Mouse (Mus musculus): Measurements from ENCODE around the gene Atp13a1. TPM values are rescaled to one million over a fixed set of nuclear protein-coding genes. Genes with fewer than 3 reads are reported as not detected.

Gene Atp13a1
- total and polyA plus RNA-seq, 3 experiments, result 36.6 to 53.3 (median 51.0) TPM

DNA sequence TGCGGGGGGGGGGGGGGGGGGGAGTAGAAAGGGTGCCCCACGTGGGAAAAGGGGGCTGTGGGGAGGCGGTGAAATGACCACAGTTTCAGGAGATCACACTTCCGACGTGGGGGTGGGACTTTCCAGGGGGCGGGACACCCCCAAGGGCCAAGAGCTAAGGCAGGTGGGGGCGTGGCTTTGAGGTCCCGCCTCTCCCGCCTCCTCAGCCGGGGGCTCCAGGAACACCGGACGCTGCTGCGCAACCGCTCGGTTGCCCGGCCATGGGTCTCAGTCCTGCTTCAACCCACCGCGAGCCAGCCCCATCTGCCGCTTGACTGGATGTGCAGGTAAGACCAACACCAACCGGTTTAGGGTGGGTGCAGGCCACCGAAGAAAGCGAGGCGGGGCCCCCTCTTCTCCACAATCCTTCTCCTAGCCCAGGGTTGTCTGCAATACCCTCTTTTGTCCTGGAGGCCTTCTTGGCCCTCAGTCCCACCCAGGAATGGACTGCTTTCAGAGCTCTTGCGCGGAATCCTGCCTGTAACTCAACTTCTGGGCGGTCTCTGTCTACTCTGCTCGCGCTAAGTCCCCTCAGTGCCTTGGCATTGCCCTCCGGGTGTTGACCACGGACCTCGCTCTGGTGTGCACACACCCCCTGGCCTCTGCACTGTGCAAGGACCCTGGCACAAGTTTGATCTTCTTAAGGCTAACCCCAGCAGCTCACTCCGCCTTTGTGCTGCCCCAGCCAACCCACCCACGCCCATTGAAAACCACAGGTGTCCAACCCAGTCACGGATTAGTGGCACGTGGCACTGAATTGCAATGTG lies 31.6 kb downstream of the Atp13a1 start, which contains the start of gene Lpar2 (continued):
- no peak for TF ChIP-seq ZKSCAN1 (IDR thresholded peaks at IDR 0.05; ENCODE audit: borderline replicate concordance, low read depth, low read length)
- TF ChIP-seq CHD1 (IDR thresholded peaks at IDR 0.05; ENCODE audit: low read depth, low read length), result no peak
- peak; percentile 68 for TF ChIP-seq MXI1 (IDR thresholded peaks at IDR 0.05; ENCODE audit: low read depth, low read length)

DNA sequence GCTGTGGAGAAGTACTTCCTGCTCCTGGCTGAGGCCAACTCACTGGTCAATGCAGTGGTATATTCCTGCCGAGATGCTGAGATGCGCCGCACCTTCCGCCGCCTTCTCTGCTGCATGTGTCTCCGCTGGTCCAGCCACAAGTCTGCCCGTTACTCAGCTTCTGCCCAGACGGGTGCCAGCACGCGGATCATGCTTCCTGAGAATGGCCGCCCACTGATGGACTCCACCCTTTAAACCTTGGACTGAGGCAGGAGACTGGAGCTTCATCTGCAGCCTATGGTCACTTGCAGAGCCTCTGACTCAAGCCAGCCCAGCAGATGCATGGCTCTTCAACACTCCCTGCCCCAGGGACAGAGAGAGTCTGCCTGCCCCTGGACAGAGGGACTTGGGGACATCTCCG lies 35.4 kb downstream of the Atp13a1 start:
- no peaks in the 10 kb centered on the region for H3K9me3 ChIP-seq (replicated peaks; ENCODE audit: low read length)
- peaks cover 11 to 48% of the 10 kb centered on the region in 2 experiments for H3K36me3 ChIP-seq (replicated peaks in 1 of 2; ENCODE audit: control insufficient read depth in 1 of 2, insufficient read depth in 1 of 2, low read length in 1 of 2)
- DNase-seq (ENCODE audit: extremely low read depth), result no peak
- dilution Hi-C loops (cut with MboI; ENCODE audit: extremely low pct_ligation_motif_present, extremely low pct_unique_long_range_greater_than_20kb, low sequenced_read_pairs), result no loop called here
- H3K27me3 ChIP-seq (replicated peaks), result no peaks in the 10 kb centered on the region
- no peak overlapping the region for H3K27ac ChIP-seq (ENCODE audit: insufficient read depth, low read depth)
- no peak overlapping the region for H3K4me2 ChIP-seq (ENCODE audit: insufficient read depth, low read depth, poor library complexity, severe bottlenecking)
- in situ Hi-C loops (cut with MboI; ENCODE audit: low pct_ligation_motif_present, low pct_unique_long_range_greater_than_20kb, low sequenced_read_pairs), result no loop called here
- no peaks in the 10 kb centered on the region for H3K79me2 ChIP-seq (replicated peaks; ENCODE audit: control insufficient read depth, extremely low read depth, insufficient read depth, poor library complexity, severe bottlenecking)
- H3K4me1 ChIP-seq (ENCODE audit: control insufficient read depth in 1 of 2, insufficient read depth in 2 of 2), result peaks cover 14 to 70% of the 10 kb centered on the region in 2 experiments
- no peak overlapping the region for H3K4me3 ChIP-seq (replicated peaks in 1 of 3; ENCODE audit: low read depth in 2 of 3, low read length in 2 of 3, poor library complexity in 1 of 3)
- TF ChIP-seq KAT2A (IDR thresholded peaks at IDR 0.05; ENCODE audit: insufficient replicate concordance, low read length), result no peak
- no peak for TF ChIP-seq HCFC1 (IDR thresholded peaks at IDR 0.05; ENCODE audit: low read depth, low read length)
- TF ChIP-seq TBP (conservative IDR thresholded peaks at IDR 0.05; ENCODE audit: low read depth, low read length), result no peak
- no peak for TF ChIP-seq SIN3A (IDR thresholded peaks at IDR 0.05; ENCODE audit: low read length)
- TF ChIP-seq RCOR1 (conservative IDR thresholded peaks at IDR 0.05; ENCODE audit: low read depth, low read length), result no peak
- no peak for TF ChIP-seq UBTF (IDR thresholded peaks at IDR 0.05; ENCODE audit: low read depth, low read length)
- no peak for TF ChIP-seq GABPA (IDR thresholded peaks at IDR 0.05; ENCODE audit: insufficient replicate concordance, low read depth, low read length)
- no peak for TF ChIP-seq USF1 (IDR thresholded peaks at IDR 0.05; ENCODE audit: low read depth, low read length)
- no peak for TF ChIP-seq ZC3H11A (IDR thresholded peaks at IDR 0.05; ENCODE audit: low read depth, low read length)
- TF ChIP-seq E2F4 (IDR thresholded peaks at IDR 0.05; ENCODE audit: insufficient replicate concordance, low read depth, low read length), result no peak
- TF ChIP-seq ELF1 (IDR thresholded peaks at IDR 0.05; ENCODE audit: low read depth, low read length), result no peak
- no peak for TF ChIP-seq NRF1 (IDR thresholded peaks at IDR 0.05; ENCODE audit: low read depth, low read length)
- TF ChIP-seq MAX (IDR thresholded peaks at IDR 0.05; ENCODE audit: low read length), result no peak
- no peak for TF ChIP-seq BHLHE40 (IDR thresholded peaks at IDR 0.05; ENCODE audit: low read depth, low read length)
- no peak for TF ChIP-seq ZMIZ1 (IDR thresholded peaks at IDR 0.05; ENCODE audit: low read depth, low read length)
- no peak for TF ChIP-seq SMC3 (IDR thresholded peaks at IDR 0.05; ENCODE audit: low read depth, low read length)
- TF ChIP-seq MYC (IDR thresholded peaks at IDR 0.05; ENCODE audit: low read depth, low read length), result no peak
- no peak overlapping the region for H3K9ac ChIP-seq (ENCODE audit: insufficient read depth, low read depth)

Measured in CH12.LX (cell line).